Mouse (Mus musculus) stomach, embryonic 14.5 days (tissue): Measurements from ENCODE around the gene Tmem114. TPM values are rescaled to one million over a fixed set of nuclear protein-coding genes. Genes with fewer than 3 reads are reported as not detected.

ENCODE experiments used
- polyA plus RNA-seq: library from polyadenylated mRNA; unstranded; fragments of >200 nt; fragmentation: Nextera tagmentation; extraction: Ambion mirVana; gene quantifications from 2 replicates; pipeline ENCODE4 v1.2.1, GENCODE M21; 2014

The Tmem114 gene
- polyA plus RNA-seq, 1 experiment from 2014 or later = not detected

Other genes with a start within 250 kb of the Tmem114 start
- gene Mettl22, start 45.7 kb upstream of the Tmem114 start, polyA plus RNA-seq = 19.0 and 21.7 TPM in 2 replicates
- gene Abat, start 88.3 kb upstream of the Tmem114 start, polyA plus RNA-seq = 16.2 and 19.0 TPM in 2 replicates
- 57.1 and 60.0 TPM in 2 replicates for gene Pmm2, start 212.5 kb upstream of the Tmem114 start, polyA plus RNA-seq
- 12.1 and 12.3 TPM in 2 replicates for gene Tmem186, start 212.6 kb upstream of the Tmem114 start, polyA plus RNA-seq
- gene Carhsp1, start 247.0 kb upstream of the Tmem114 start, polyA plus RNA-seq = 35.3 and 37.0 TPM in 2 replicates